Mouse (Mus musculus) G1E-ER4 (cell line): ENCODE data around the gene Zfp688. TPM values are rescaled to one million over a fixed set of nuclear protein-coding genes. Genes with fewer than 3 reads are reported as not detected.
"Not testable (repeated sequence)": the region's sequence is repeated elsewhere in the genome, so short reads cannot be mapped to it uniquely, and the experiment has no call there.

ENCODE experiments used
- GATA1 ChIP-seq: IDR thresholded peaks from one replicate; pipeline ENCODE4 v1.8.0; 2012; ENCODE audit warnings: low read length, inconsistent platforms
- polyA plus RNA-seq: library from polyadenylated mRNA; stranded (reverse); fragments of >175 nt; gene quantifications from 2 replicates; pipeline ENCODE4 v1.2.3, GENCODE M21; 2012

Gene Zfp688
- polyA plus RNA-seq, result 12.7 and 18.3 TPM in 2 replicates

GRCm38 (mm10) chr7:127421388-127422191, at the start of gene Zfp688:
Zfp688 (minus strand) TSS chr7:127422068.
- no peak for TF ChIP-seq GATA1

GRCm38 (mm10) chr7:127471646-127472010, 49.8 kb upstream of the Zfp688 start:
- TF ChIP-seq GATA1, result no peak

- no peak for TF ChIP-seq GATA1
These were observed 49.1 kb upstream of the Zfp688 start for GRCm38 (mm10) chr7:127470743-127471645.

GRCm38 (mm10) chr7:127470011-127470715, 48.3 kb upstream of the Zfp688 start:
- TF ChIP-seq GATA1, result no peak

GRCm38 (mm10) chr7:127466606-127467005, 44.7 kb upstream of the Zfp688 start:
- TF ChIP-seq GATA1, result no peak

- TF ChIP-seq GATA1, result no peak
These were observed 43.3 kb upstream of the Zfp688 start for GRCm38 (mm10) chr7:127465191-127465590.

- not testable (repeated sequence) for TF ChIP-seq GATA1
These were observed 37.4 kb upstream of the Zfp688 start, which contains the start of gene Prr14 for GRCm38 (mm10) chr7:127459311-127459710. Prr14 (plus strand) TSS chr7:127459611.

GRCm38 (mm10) chr7:127454905-127455304, 33.0 kb upstream of the Zfp688 start:
- TF ChIP-seq GATA1, result no peak

GRCm38 (mm10) chr7:127453056-127453455, 31.2 kb upstream of the Zfp688 start:
- no peak for TF ChIP-seq GATA1

GRCm38 (mm10) chr7:127449966-127450365, 28.1 kb upstream of the Zfp688 start:
- TF ChIP-seq GATA1, result no peak

- TF ChIP-seq GATA1, result no peak
These were observed 26.8 kb upstream of the Zfp688 start, which contains the start of gene Zfp689 for GRCm38 (mm10) chr7:127448521-127449300. Zfp689 (minus strand) TSS chr7:127449158.

- no peak for TF ChIP-seq GATA1
These were observed 22.1 kb upstream of the Zfp688 start for GRCm38 (mm10) chr7:127443976-127444375.

- no peak for TF ChIP-seq GATA1
These were observed 15.9 kb upstream of the Zfp688 start for GRCm38 (mm10) chr7:127437724-127438123.

- TF ChIP-seq GATA1, result no peak
These were observed 13.3 kb upstream of the Zfp688 start for GRCm38 (mm10) chr7:127435206-127435605.

- TF ChIP-seq GATA1, result no peak
These were observed 4.5 kb upstream of the Zfp688 start for GRCm38 (mm10) chr7:127426354-127426753.
